Mouse (Mus musculus) midbrain, postnatal 0 days (tissue): ENCODE measurements around the gene Oxt. TPM values are rescaled to one million over a fixed set of nuclear protein-coding genes. Genes with fewer than 3 reads are reported as not detected.
A peak's percentile ranks its signal among the peaks of the same experiment; 100 is the strongest.

Source experiments
- ATAC-seq: fragments of 200-750 bp; cut with Nextera tagmentation; 2 replicates; pipeline ENCODE4 v1.8.0; 2017; ENCODE audit warnings: moderate number of reproducible peaks, mild to moderate bottlenecking, moderate TSS enrichment, moderate library complexity; ENCODE audit not compliant: low FRiP score
- DNase-seq: peaks from one replicate; pipeline ENCODE4 v3.0.0-alpha.2; 2015; ENCODE audit warnings: low spot score
- H3K27ac ChIP-seq: fragments of 300-500 bp; sonication (generic); 2 replicates; pipeline ENCODE4 v1.5.1; 2014; ENCODE audit warnings: low read depth, mild to moderate bottlenecking, low read length, mixed read lengths
- H3K27me3 ChIP-seq: fragments of 300-500 bp; sonication (generic); 2 replicates; pipeline ENCODE4 v1.6.1; 2014; ENCODE audit warnings: low read length, control low read depth, mixed read lengths; ENCODE audit not compliant: insufficient read depth
- H3K36me3 ChIP-seq: fragments of 300-500 bp; sonication (generic); 2 replicates; pipeline ENCODE4 v1.6.1; 2014; ENCODE audit warnings: low read length, control low read depth, mixed read lengths; ENCODE audit not compliant: insufficient read depth
- H3K4me1 ChIP-seq: fragments of 300-500 bp; sonication (generic); 2 replicates; pipeline ENCODE4 v1.6.1; 2014; ENCODE audit warnings: mild to moderate bottlenecking, control low read depth, antibody characterized with exemption, low read length, mixed read lengths; ENCODE audit not compliant: insufficient read depth
- H3K4me2 ChIP-seq: fragments of 300-500 bp; sonication (generic); 2 replicates; pipeline ENCODE4 v1.6.1; 2014; ENCODE audit warnings: low read depth, mild to moderate bottlenecking, low read length, mixed read lengths; ENCODE audit not compliant: poor library complexity, severe bottlenecking
- H3K4me3 ChIP-seq: fragments of 300-500 bp; sonication (generic); 2 replicates; pipeline ENCODE4 v1.5.1; 2014; ENCODE audit warnings: low read depth, mild to moderate bottlenecking, low read length, moderate library complexity
- H3K9ac ChIP-seq: fragments of 300-500 bp; sonication (generic); replicated peaks from 2 replicates; pipeline ENCODE4 v1.6.1; 2014; ENCODE audit warnings: mild to moderate bottlenecking, low read length, moderate library complexity, mixed read lengths; ENCODE audit not compliant: poor library complexity, severe bottlenecking
- H3K9me3 ChIP-seq: fragments of 300-500 bp; sonication (generic); 2 replicates; pipeline ENCODE4 v1.6.1; 2016; ENCODE audit warnings: low read length, control low read depth
- CTCF ChIP-seq: IDR thresholded peaks from 2 replicates; pipeline ENCODE4 v1.5.1; 2016; ENCODE audit warnings: antibody characterized with exemption, mild to moderate bottlenecking
- WGBS: fragments of 180-500 bp; shearing (Covaris S2); extraction: QIAGEN DNeasy Blood & Tissue Kit; methylation state at CpG from one replicate; pipeline ENCODE4 v1.1.7; 2014; 5-methylcytosine and 5-hydroxymethylcytosine counted together
- polyA plus RNA-seq: library from polyadenylated mRNA; unstranded; fragments of >200 nt; fragmentation: Nextera tagmentation; extraction: Ambion mirVana; gene quantifications from 2 replicates; pipeline ENCODE4 v1.2.1, GENCODE M21; 2015
- total RNA-seq: library from RNA; depleted of rRNA; stranded (reverse); fragments of >200 nt; gene quantifications from 2 replicates; pipeline ENCODE4 v1.2.3, GENCODE M21; 2014

Oxt gene
- total and polyA plus RNA-seq, 2 experiments from 2014 or later, result 2.5 to 24.0 TPM

DNA sequence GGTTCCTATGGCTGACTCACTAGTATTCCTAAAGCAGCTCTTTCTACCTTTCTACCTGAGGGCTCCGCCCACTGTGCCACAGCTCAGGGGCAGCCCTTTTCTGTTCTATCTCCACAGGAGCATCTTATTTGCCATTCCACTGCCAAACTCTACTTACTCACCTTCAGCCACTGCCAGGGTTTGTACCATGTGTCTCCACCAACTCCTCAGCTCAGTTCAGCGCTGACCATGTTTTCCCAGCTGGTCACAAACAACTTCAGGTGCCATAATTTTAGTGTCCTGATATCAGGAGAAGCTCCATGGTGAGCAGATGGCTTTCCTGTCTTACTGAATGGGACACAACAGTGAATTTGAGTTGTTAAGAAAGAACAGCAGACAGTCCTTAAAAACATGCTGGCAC, 18.5 kb upstream of the Oxt start:
- Histone ChIP-seq H3K4me3 (no peak overlapping the region), H3K9ac (no peak overlapping the region), H3K4me2 (no peak overlapping the region), H3K27me3 (no peaks in the 10 kb centered on the region), H3K9me3 (no peaks in the 10 kb centered on the region), H3K27ac (no peak overlapping the region), H3K4me1 (no peaks in the 10 kb centered on the region), H3K36me3 (peaks cover 30% of the 10 kb centered on the region)
- ATAC-seq (no peak), DNase-seq (no peak)
- WGBS, result 97% methylated on average over 2 of the region's 2 CpGs
- no peak for TF ChIP-seq CTCF

DNA sequence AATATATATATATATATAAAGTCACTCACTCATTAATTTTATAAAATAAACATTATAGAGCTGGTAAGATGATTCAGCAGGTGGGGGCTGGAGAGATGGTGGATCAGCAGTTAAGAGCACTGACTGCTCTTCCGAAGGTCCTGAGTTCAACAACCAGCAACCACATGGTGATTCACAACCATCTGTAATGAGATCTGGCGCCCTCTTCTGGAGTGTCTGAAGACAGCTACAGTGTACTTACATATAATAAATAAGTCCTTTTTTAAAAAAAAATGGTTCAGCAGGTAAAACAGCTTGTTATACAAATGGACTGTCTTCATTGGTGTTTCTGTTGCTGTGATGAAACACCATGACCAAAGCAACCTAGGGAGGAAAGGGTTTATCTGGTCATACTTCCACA, 18.0 kb upstream of the Oxt start:
- peak; percentile 42 for TF ChIP-seq CTCF
- WGBS, result 73% methylated on average over 2 of the region's 2 CpGs
- H3K27me3 ChIP-seq, result no peaks in the 10 kb centered on the region
- DNase-seq (no peak), ATAC-seq (no peak)
- no peak overlapping the region for H3K9ac ChIP-seq
- no peaks in the 10 kb centered on the region for H3K9me3 ChIP-seq
- peaks cover 30% of the 10 kb centered on the region for H3K36me3 ChIP-seq
- no peak overlapping the region for H3K4me3 ChIP-seq
- H3K4me1 ChIP-seq, result no peaks in the 10 kb centered on the region
- H3K4me2 ChIP-seq, result no peak overlapping the region
- no peak overlapping the region for H3K27ac ChIP-seq

DNA sequence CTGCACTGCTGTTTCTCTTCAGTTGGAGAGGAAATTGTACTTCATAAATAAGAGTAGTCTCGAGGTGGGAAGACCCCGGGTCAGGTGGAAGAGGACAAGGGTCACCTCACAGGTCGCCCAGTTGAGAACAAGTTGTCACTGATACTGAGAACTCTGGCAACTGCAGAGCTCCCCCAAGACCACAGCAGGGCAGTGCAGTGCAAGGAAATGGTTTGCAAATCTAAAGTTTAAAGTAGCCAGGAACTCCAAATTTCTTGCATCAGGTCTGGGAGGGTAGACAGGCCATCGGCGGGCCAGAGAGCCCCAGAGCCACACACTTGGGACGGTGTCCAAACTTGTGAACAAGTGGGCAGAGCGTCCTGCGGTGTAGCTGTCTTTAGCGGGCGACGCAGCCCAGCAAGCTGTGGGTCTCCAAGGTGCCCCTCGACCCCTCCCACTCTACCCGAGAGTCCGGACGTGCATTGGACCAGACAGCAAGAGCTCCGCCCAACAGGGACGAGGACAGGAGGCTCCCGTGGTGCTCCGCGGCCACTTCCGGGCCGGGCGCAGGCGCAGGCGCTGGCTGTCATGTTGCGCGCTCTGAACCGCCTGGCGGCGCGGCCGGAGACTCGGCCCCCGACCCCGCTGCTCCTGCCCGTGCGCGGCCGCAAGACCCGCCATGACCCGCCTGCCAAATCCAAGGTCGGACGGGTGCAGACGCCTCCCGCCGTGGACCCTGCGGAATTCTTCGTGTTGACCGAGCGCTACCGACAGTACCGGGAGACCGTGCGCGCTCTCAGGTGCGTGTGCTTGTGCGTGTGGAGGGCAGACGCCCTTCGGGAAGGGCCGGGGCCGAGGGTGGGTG, 12.5 kb upstream of the Oxt start, which contains the start of gene Mrps26:
TSS of gene Mrps26 (plus strand) at position 531 of the 844 bp plus-strand sequence.
- DNase-seq (peak; percentile 95), ATAC-seq (peak; percentile 98)
- H3K36me3 ChIP-seq, result peaks cover 15% of the 10 kb centered on the region
- under 1% methylated on average over 61 of the region's 61 CpGs for WGBS
- H3K4me1 ChIP-seq, result no peaks in the 10 kb centered on the region; the same call in 1 of the 2 replicates
- peak within 1 kb of the TSS; percentile 84 for H3K4me3 ChIP-seq
- peak within 1 kb of the TSS; percentile 70 for H3K27ac ChIP-seq
- H3K27me3 ChIP-seq, result no peaks in the 10 kb centered on the region
- H3K9me3 ChIP-seq, result no peaks in the 10 kb centered on the region
- H3K9ac ChIP-seq, result peak within 1 kb of the TSS; percentile 89
- H3K4me2 ChIP-seq, result peak within 1 kb of the TSS; percentile 78
- peak; percentile 49 for TF ChIP-seq CTCF

- DNase-seq (no peak), ATAC-seq (peak; percentile 32)
- Histone ChIP-seq H3K4me1 (no peaks in the 10 kb centered on the region; the same call in 1 of the 2 replicates), H3K36me3 (peaks cover 15% of the 10 kb centered on the region), H3K27me3 (no peaks in the 10 kb centered on the region), H3K9me3 (no peaks in the 10 kb centered on the region), H3K27ac (peak overlapping the region; percentile 70; the same call in 1 of the 2 replicates), H3K4me2 (peak overlapping the region; percentile 78), H3K4me3 (peak overlapping the region; percentile 84), H3K9ac (peak overlapping the region; percentile 89)
- no peak for TF ChIP-seq CTCF
- under 1% methylated on average over 21 of the region's 23 CpGs for WGBS
Observed at GRCm38 (mm10) chr2:130564063-130564462, 11.9 kb upstream of the Oxt start.

GRCm38 (mm10) chr2:130564983-130565382, 11.0 kb upstream of the Oxt start:
- no peak overlapping the region for H3K27ac ChIP-seq
- DNase-seq, result no peak
- no peak for ATAC-seq
- no peaks in the 10 kb centered on the region for H3K27me3 ChIP-seq
- no peak overlapping the region for H3K4me3 ChIP-seq
- no peaks in the 10 kb centered on the region for H3K9me3 ChIP-seq
- no peaks in the 10 kb centered on the region; the same call in 1 of the 2 replicates for H3K4me1 ChIP-seq
- no peak for TF ChIP-seq CTCF
- WGBS, result 80% methylated on average over 8 of the region's 8 CpGs
- H3K36me3 ChIP-seq, result peaks cover 15% of the 10 kb centered on the region
- no peak overlapping the region for H3K9ac ChIP-seq
- peak overlapping the region; percentile 78 for H3K4me2 ChIP-seq

DNA sequence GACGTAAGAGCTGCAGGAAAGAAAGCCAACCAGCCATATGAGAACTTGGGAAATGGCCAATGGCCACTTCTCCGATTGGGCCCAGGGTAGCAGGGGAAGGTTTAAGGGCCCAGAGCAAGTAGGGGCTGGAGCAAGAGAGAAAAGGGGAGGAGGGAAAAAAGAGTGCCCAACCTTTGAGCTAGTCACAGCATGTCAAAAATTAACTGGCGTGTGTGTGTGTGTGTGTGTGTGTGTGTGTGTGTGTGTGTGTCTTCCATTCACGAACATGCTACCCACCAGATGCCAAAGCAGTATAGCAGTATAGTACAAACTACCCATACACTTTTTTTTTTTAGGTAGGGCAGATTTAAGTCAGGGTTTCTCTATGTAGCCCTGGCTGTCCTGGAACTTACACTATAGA, 7.1 kb upstream of the Oxt start:
- no peaks in the 10 kb centered on the region for H3K27me3 ChIP-seq
- peaks cover 15% of the 10 kb centered on the region for H3K36me3 ChIP-seq
- DNase-seq (no peak), ATAC-seq (no peak)
- no peak overlapping the region for H3K27ac ChIP-seq
- no peaks in the 10 kb centered on the region; the same call in 1 of the 2 replicates for H3K4me1 ChIP-seq
- H3K4me3 ChIP-seq, result no peak overlapping the region
- H3K9ac ChIP-seq, result no peak overlapping the region
- WGBS, result 87% methylated on average over 3 of the region's 4 CpGs
- no peak for TF ChIP-seq CTCF
- H3K4me2 ChIP-seq, result no peak overlapping the region
- H3K9me3 ChIP-seq, result no peaks in the 10 kb centered on the region
